Mouse (Mus musculus): Measurements from ENCODE around the gene Mak. TPM values are rescaled to one million over a fixed set of nuclear protein-coding genes. Genes with fewer than 3 reads are reported as not detected.

Gene Mak
- not detected for polyA plus RNA-seq (2014; fragmentation: Illumina TruSeq; extraction: RNeasy Lipid Tissue Mini Kit (QIAGEN cat#74804); ENCODE audit: low read depth, low replicate concordance)

GRCm38 (mm10) chr13:41079421-41079780 is at the start of gene Mak:
Gene Mak, minus strand, starts transcription at chr13:41079706.

GRCm38 (mm10) chr13:41113940-41114339 is 34.4 kb upstream of the Mak start, which contains the start of gene Sycp2l:
Gene Sycp2l, plus strand, starts transcription at chr13:41114307.

GRCm38 (mm10) chr13:41110935-41111334 is 31.4 kb upstream of the Mak start, which contains the start of gene Gcm2:
Gene Gcm2, minus strand, starts transcription at chr13:41111035.

DNA sequence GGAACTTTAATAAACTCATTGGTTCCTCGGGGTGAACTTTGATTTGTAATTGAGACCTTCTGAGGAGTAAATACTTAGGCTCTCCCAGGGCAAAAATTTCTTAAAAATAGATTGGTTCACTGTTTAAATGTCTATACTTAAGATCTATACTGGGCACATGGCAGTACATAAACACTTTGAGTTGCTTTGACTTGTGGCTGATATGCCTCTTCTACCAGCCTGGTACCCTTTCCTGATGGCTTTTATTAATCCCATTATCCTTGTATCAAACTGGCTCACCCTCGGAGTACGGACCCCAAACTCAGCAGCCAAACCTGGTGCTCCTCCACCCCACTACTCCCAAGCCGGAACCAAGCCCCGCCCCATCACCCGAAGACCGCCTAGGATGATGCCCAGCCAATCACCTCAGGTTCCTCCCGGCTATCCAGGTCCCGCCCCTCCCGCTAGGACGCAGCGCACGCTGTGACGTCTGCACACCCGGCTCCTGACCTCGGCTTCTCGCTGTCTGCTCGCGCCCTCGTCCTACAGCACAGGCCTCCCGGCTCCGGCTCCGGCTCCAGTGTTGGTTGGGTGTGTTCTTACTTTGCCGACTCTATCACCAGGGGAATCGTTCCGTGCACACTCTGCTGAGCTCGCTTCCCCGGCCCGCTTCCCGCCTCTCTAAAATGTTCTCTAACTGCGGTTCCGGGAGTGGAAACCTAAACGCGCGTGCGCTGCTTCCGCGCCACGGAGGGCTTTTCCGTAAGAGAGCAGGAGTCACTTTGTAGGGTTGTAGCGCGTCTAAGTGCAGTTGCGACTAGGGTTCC is 63.5 kb downstream of the Mak start, which contains the start of gene Tmem14c:
TSS of gene Tmem14c (plus strand) at position 464 of the 806 bp plus-strand sequence.

GRCm38 (mm10) chr13:41000926-41001639 is 78.4 kb downstream of the Mak start, which contains the start of gene Pak1ip1:
Gene Pak1ip1, plus strand, starts transcription at chr13:41001023.

Other genes starting within 250 kb of the Mak start
- gene Gcnt2, start 220.0 kb downstream of the Mak start, polyA plus RNA-seq (2014; fragmentation: Illumina TruSeq; extraction: RNeasy Lipid Tissue Mini Kit (QIAGEN cat#74804); ENCODE audit: low read depth, low replicate concordance) = 27.0 TPM
- gene Pak1ip1, start 78.7 kb downstream of the Mak start, polyA plus RNA-seq (2014; fragmentation: Illumina TruSeq; extraction: RNeasy Lipid Tissue Mini Kit (QIAGEN cat#74804); ENCODE audit: low read depth, low replicate concordance) = 53.0 TPM
- 39.7 TPM for gene Tmem14c, start 63.4 kb downstream of the Mak start, polyA plus RNA-seq (2014; fragmentation: Illumina TruSeq; extraction: RNeasy Lipid Tissue Mini Kit (QIAGEN cat#74804); ENCODE audit: low read depth, low replicate concordance)
- not detected for gene Gcm2, start 31.3 kb upstream of the Mak start, polyA plus RNA-seq (2014; fragmentation: Illumina TruSeq; extraction: RNeasy Lipid Tissue Mini Kit (QIAGEN cat#74804); ENCODE audit: low read depth, low replicate concordance)
- not detected for gene Sycp2l, start 34.6 kb upstream of the Mak start, polyA plus RNA-seq (2014; fragmentation: Illumina TruSeq; extraction: RNeasy Lipid Tissue Mini Kit (QIAGEN cat#74804); ENCODE audit: low read depth, low replicate concordance)
- gene Elovl2, start 140.7 kb upstream of the Mak start, polyA plus RNA-seq (2014; fragmentation: Illumina TruSeq; extraction: RNeasy Lipid Tissue Mini Kit (QIAGEN cat#74804); ENCODE audit: low read depth, low replicate concordance) = 0.25 TPM
- gene Smim13, start 170.1 kb upstream of the Mak start, polyA plus RNA-seq (2014; fragmentation: Illumina TruSeq; extraction: RNeasy Lipid Tissue Mini Kit (QIAGEN cat#74804); ENCODE audit: low read depth, low replicate concordance) = 33.6 TPM
- not detected for gene Gm17364, start 194.3 kb upstream of the Mak start, polyA plus RNA-seq (2014; fragmentation: Illumina TruSeq; extraction: RNeasy Lipid Tissue Mini Kit (QIAGEN cat#74804); ENCODE audit: low read depth, low replicate concordance)